Mouse (Mus musculus) kidney, adult 2 months (tissue): Measurements from ENCODE around the gene Zap70. TPM values are rescaled to one million over a fixed set of nuclear protein-coding genes. Genes with fewer than 3 reads are reported as not detected.

Source experiments
- DNase-seq: peaks from one replicate; pipeline ENCODE4 v3.0.0; 2021
- H3K27ac ChIP-seq: fragments of 200-500 bp; 2 replicates; pipeline ENCODE4 v1.5.1; 2012; ENCODE audit warnings: low read depth, low read length, control low read depth, inconsistent platforms; ENCODE audit not compliant: insufficient read depth
- H3K27me3 ChIP-seq: fragments of 200-500 bp; replicated peaks from 2 replicates; pipeline ENCODE4 v1.6.1; 2012; ENCODE audit warnings: mild to moderate bottlenecking, moderate library complexity, low read length, inconsistent platforms; ENCODE audit not compliant: control insufficient read depth, insufficient read depth
- H3K36me3 ChIP-seq: fragments of 200-500 bp; 2 replicates; pipeline ENCODE4 v1.6.1; 2012; ENCODE audit warnings: mild to moderate bottlenecking, moderate library complexity, low read length, inconsistent platforms; ENCODE audit not compliant: control insufficient read depth, insufficient read depth
- H3K4me1 ChIP-seq: fragments of 200-500 bp; 2 replicates; pipeline ENCODE4 v1.6.1; 2011; ENCODE audit warnings: low read length; ENCODE audit not compliant: control insufficient read depth, insufficient read depth
- H3K4me3 ChIP-seq: fragments of 200-500 bp; 2 replicates; pipeline ENCODE4 v1.5.1; 2011; ENCODE audit warnings: mild to moderate bottlenecking, low read depth, low read length, control low read depth; ENCODE audit not compliant: insufficient read depth
- CTCF ChIP-seq: fragments of 200-500 bp; conservative IDR thresholded peaks from 2 replicates; pipeline ENCODE4 v1.5.1; 2011; ENCODE audit warnings: low read depth, mild to moderate bottlenecking, control low read depth, low read length, moderate library complexity, mixed read lengths; ENCODE audit not compliant: insufficient read depth, insufficient read length
- POLR2A ChIP-seq: fragments of 200-500 bp; IDR thresholded peaks from one replicate; pipeline ENCODE4 v1.6.1; 2011; ENCODE audit warnings: low read depth, low read length, control low read depth
- WGBS: fragments of 180-500 bp; shearing (Covaris S2); methylation state at CpG from one replicate; pipeline ENCODE4 v1.1.7; 2018; 5-methylcytosine and 5-hydroxymethylcytosine counted together
- polyA plus RNA-seq: library from polyadenylated mRNA; depleted of rRNA; stranded (reverse); fragments of >200 nt; gene quantifications from 2 replicates; pipeline ENCODE4 v1.2.3, GENCODE M21; 2012

The Zap70 gene
- polyA plus RNA-seq, 1 experiment = 3.2 TPM

DNA sequence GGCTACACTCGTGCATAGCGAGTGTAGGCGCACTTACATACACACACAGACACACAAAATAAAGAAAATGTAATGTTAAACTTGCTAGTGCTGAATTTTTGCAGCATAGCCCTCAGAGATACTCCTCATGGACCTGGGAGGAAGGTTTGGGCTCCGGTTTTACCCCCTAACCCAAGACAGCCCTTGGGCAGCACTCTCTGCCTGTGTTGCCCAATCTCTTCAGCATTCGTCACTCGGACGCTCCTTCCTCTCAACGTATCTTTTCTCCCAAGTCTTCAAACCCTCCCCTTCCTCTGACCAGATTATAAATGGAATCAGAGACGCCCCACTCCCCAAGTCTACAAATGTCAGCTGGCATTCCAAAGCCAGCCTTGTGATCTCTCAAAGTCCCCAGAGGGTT, 18.6 kb upstream of the Zap70 start:
- DNase-seq = no peak
- no peaks in the 10 kb centered on the region for H3K36me3 ChIP-seq
- 79% methylated on average over 9 of the region's 9 CpGs for WGBS

DNA sequence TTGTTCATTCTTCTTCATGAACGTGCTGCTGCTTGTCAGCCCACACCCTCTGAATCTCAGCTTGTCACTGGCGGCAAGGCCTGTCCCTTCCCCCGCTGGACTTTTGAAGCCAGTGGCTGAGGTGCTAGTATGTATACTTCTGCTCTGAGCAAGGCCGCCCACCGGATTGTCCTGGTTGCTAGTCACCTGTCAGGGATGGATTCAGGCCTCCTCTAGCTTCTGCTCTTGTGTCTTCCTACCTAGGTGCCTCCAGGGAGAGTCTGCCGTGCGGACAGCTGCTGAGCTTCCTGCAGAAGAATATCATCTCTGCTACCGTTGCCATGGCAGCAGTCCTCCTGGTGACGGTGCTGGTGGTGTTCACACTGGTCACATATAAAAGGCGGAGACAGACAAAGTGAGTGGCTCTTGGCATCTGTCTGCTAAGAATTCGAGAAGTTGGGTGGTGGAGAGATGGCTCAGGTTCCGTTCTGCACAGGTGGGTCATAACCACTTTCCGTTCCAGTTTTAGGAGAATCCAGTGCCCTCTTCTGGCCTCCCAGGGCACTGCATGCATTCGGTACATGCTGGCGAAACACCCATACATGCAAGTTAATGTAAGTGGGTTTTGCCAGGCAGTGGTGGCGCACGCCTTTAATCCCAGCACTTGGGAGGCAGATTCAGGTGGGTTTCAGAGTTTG, 17.2 kb upstream of the Zap70 start:
- TF ChIP-seq POLR2A = no peak
- peak; percentile 81 for TF ChIP-seq CTCF
- Histone ChIP-seq H3K27ac (no peak overlapping the region), H3K27me3 (no peaks in the 10 kb centered on the region), H3K4me3 (no peak overlapping the region), H3K36me3 (no peaks in the 10 kb centered on the region), H3K4me1 (no peaks in the 10 kb centered on the region)
- WGBS = 21% methylated on average over 17 of the region's 17 CpGs
- peak; percentile 71 for DNase-seq

More for the DNA sequence above, 18.6 kb upstream of the Zap70 start:
- no peak overlapping the region for H3K27ac ChIP-seq
- no peaks in the 10 kb centered on the region for H3K27me3 ChIP-seq
- no peak for TF ChIP-seq CTCF
- no peak for TF ChIP-seq POLR2A
- H3K4me3 ChIP-seq = no peak overlapping the region
- no peaks in the 10 kb centered on the region for H3K4me1 ChIP-seq

DNA sequence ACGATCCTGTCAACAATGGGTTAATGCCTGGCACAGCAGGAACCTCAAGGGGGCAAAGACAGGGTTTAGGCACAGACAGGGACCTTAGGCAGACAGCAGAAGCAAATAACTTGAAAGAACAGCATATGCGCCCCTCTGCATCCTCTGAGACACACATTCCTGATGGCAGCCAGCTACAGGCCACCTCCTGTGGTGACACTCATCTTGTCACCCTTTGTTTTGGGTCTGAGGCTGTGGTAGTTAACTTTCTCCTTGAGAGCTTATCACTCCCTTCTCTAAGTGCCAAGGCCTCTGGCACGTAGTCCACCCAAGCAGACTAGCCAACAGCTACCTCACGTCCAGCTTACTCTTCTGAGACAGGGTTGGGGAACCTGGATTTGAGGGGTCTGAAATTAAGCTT, 15.9 kb upstream of the Zap70 start:
- Histone ChIP-seq H3K36me3 (no peaks in the 10 kb centered on the region), H3K4me3 (no peak overlapping the region), H3K4me1 (no peaks in the 10 kb centered on the region), H3K27me3 (no peaks in the 10 kb centered on the region), H3K27ac (no peak overlapping the region)
- TF ChIP-seq CTCF = no peak
- DNase-seq = no peak
- WGBS = 84% methylated on average over 4 of the region's 4 CpGs

DNA sequence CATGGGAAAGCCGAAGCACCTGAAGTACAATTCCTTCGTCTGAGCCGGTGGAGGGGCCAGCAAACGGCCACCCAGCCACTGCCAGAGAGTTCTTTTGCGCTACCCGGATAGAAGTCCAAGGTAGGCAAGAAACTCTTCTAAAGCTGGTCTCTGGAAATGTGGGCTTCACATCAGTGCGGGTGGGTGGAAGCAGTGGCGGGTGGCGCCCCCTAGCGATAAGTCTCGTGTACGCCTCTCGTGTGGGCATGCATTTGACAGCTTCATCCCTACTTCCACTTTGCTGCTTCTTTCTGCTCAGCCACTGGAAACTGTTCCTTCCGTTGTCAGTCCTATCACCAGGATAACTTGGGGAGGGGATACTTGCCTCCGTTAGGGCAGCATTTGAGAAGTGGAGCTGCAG, 15.1 kb upstream of the Zap70 start:
- no peak for DNase-seq
- 50% methylated on average over 15 of the region's 15 CpGs for WGBS
- H3K36me3 ChIP-seq = no peaks in the 10 kb centered on the region
- H3K27me3 ChIP-seq = no peaks in the 10 kb centered on the region
- H3K27ac ChIP-seq = no peak overlapping the region
- no peak overlapping the region for H3K4me3 ChIP-seq
- H3K4me1 ChIP-seq = no peaks in the 10 kb centered on the region
- peak; percentile 54 for TF ChIP-seq CTCF
- no peak for TF ChIP-seq POLR2A

DNA sequence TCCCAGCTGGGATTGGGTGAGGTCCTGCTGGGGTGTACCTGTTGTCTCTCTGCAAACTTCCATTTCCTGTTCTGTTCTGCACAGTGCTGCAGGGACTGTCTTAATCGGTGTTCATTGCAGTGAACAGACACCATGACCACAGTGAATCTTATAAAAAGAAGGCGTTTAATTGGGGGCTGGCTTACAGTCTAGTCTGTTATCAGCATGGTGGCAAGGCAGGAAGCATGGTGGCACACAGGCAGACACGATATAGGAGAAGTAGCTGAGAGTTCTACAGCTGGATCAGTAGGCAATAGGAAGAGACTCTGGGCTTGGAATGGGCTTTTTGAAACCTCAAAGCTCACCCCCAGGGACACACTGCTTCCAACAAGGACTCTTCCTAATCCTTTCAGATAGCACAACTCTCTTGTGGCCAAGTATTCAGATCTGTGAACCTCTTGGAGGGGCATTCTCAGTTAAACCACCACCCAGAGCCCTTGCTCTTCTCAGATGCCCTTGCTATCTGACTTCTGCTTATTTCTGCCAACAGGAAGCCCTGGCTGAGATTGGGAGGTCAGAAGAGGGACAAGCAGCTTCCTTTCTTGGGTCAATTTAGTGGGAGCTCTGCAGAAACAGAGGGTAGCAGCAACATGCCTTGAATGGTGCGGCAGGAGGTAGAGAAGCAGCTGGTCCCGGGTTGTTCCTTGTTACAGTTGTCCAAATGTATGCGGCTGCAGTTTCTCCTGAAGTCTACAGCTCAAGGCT, 7.5 kb upstream of the Zap70 start:
- no peaks in the 10 kb centered on the region for H3K36me3 ChIP-seq
- no peaks in the 10 kb centered on the region for H3K27me3 ChIP-seq
- H3K4me1 ChIP-seq = no peaks in the 10 kb centered on the region
- TF ChIP-seq POLR2A (no peak), CTCF (no peak)
- 62% methylated on average over 6 of the region's 6 CpGs for WGBS
- DNase-seq = no peak
- no peak overlapping the region for H3K27ac ChIP-seq
- no peak overlapping the region for H3K4me3 ChIP-seq

DNA sequence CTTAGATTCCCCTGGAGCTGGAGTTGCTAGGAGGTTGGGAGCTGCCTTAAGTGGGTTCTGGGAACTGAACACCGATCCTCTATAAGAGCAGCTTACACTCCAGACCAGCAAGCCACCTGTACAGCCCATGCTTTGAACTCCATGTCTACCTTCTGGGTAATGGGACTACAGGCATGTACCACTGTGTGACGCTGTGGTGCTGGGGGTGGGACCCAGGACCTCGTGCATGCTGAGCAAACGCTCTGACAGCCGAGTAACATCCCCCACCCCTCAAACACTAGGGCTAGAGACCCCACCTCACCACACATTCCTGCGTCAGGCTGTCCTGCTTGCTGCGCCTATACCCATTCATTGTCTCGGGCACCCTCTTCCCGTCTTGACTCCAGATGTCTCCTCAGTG, 3.0 kb upstream of the Zap70 start:
- DNase-seq = no peak
- TF ChIP-seq POLR2A (no peak), CTCF (no peak)
- 91% methylated on average over 9 of the region's 9 CpGs for WGBS
- no peaks in the 10 kb centered on the region for H3K27me3 ChIP-seq
- no peak overlapping the region for H3K27ac ChIP-seq
- no peak overlapping the region for H3K4me3 ChIP-seq
- H3K36me3 ChIP-seq = no peaks in the 10 kb centered on the region
- no peaks in the 10 kb centered on the region for H3K4me1 ChIP-seq

DNA sequence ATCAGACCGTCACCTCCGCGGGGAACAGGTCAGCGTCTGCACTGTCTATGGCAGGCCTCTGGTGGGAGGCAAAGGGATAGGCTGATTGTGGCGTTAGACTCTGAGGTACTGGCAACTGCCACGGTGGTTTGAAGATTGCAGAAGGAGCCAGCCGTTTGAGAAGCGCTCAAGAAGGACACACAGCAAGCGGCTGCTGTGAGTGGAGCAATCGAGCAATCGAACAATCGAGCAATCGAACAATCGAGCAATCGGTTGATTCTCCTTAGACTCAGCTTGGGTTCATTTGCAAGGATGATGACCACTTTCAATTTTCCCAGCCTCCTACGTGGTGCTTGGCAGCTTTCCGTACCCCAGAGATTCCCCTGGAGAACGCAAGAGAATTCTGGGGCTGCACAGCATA, 2.5 kb upstream of the Zap70 start:
- Histone ChIP-seq H3K27me3 (no peaks in the 10 kb centered on the region), H3K4me3 (no peak overlapping the region), H3K4me1 (no peaks in the 10 kb centered on the region), H3K36me3 (no peaks in the 10 kb centered on the region), H3K27ac (no peak overlapping the region)
- no peak for DNase-seq
- 91% methylated on average over 18 of the region's 18 CpGs for WGBS
- TF ChIP-seq POLR2A (no peak), CTCF (no peak)
